Mouse (Mus musculus): ENCODE measurements around the gene Col23a1.

GRCm38 (mm10) chr11:51442006-51442405 is 152.3 kb downstream of the Col23a1 start:
- TF ChIP-seq CTCF (IDR thresholded peaks at IDR 0.05; ENCODE audit: extremely low read depth, insufficient read depth, insufficient read length, insufficient replicate concordance) (no peak), POLR2A (IDR thresholded peaks at IDR 0.05; ENCODE audit: low read depth, low read length) (no peak)
